Mouse (Mus musculus): ENCODE data around the gene Cdk17.

GRCm38 (mm10) chr10:93275212-93276136 is 114.8 kb downstream of the Cdk17 start:
- TF ChIP-seq CTCF (IDR thresholded peaks at IDR 0.05; ENCODE audit: low read depth) = 0 out of 2 replicates have a peak, but pooled peaks have one; percentile 5
- no peak for TF ChIP-seq EP300 (optimal IDR thresholded peaks at IDR 0.05)

Data from stomach, postnatal 0 days (tissue).